Mouse (Mus musculus) embryo, embryonic 11 days (tissue): ENCODE data around the gene Mmp25.
"Not testable (repeated sequence)": the region's sequence is repeated elsewhere in the genome, so short reads cannot be mapped to it uniquely, and the experiment has no call there.

Experiments
- DNase-seq: peaks from one replicate; pipeline ENCODE4 v3.0.0-alpha.2; 2015

Gene Mmp25

GRCm38 (mm10) chr17:23599605-23600063 is 45.4 kb downstream of the Mmp25 start:
- DNase-seq = peak; percentile 41

DNA sequence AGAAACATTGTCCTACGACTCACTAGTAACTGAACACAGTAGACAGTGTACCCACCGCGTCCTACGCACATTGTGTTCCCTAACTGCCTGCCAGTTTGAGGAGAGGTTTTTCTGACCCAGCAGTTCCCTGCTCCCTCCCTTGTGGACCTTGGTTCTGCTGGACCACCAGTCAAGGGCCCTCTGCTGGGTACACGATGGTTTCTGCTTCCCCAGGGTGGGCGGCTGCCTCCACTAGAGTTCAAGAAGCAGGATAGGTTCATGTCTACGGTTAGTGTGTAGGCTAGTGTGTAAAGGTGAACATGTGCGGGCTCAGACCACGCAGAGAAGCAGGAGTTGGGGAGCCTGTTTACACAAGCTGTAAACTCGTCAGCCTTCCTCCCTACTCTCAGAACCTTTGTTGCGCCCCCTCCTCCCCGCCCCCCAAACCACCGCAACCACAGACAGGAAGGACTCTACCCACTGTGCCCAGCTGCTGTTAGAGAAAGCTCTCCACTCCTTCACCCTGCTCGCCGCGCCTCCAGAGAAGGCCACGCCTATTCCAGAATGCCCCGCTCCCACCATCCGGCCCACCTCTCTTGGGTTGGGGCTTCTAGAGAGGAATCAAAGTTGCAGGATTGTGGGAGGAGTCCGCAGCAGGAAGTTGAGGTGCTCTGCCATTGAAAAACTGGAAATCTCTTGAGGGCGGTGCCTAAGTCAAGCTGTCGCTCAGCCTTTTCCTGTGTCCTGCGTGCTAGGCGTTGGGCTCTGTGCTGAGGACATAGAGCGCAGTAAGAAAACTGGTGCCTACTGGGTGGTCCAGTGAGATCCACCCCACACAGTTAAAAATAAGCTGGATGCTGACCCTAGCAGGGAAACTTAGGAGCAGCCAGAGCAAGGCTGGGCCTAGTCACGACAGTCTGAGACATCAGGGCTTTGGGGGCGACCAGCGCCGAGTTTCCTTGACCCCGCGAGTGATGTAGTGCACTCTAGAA is 46.2 kb downstream of the Mmp25 start, which contains the start of gene Zfp13:
Gene Zfp13 (minus strand): TSS at position 906 of the 971 bp plus-strand sequence.
- peak; percentile 94 for DNase-seq

DNA sequence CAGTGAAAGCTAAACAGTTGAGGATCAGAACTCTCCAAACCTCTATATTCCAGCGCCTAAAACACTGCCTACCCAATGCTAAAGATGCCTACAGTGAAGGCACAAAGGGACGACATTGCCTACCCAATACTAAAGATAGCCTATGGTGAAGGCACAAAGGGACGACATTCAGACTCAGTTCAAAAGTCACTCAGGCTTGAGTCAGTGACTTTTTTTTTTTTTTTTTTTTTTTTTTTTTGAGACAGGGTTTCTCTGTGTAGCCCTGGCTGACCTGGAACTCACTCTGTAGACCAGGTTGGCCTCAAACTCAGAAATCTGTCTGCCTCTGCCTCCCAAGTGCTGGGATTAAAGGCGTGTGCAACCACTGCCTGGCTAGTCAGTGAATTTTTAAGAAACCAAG is 49.9 kb downstream of the Mmp25 start:
- DNase-seq = not testable (repeated sequence)

- no peak for DNase-seq
These were observed 52.2 kb downstream of the Mmp25 start for GRCm38 (mm10) chr17:23592926-23593300.

- DNase-seq = peak; percentile 99
These were observed 52.7 kb downstream of the Mmp25 start for GRCm38 (mm10) chr17:23592208-23592925.

- DNase-seq = no peak
These were observed 57.8 kb downstream of the Mmp25 start for GRCm38 (mm10) chr17:23587253-23587652.

GRCm38 (mm10) chr17:23585721-23586491 is 59.2 kb downstream of the Mmp25 start:
- peak; percentile 90 for DNase-seq

DNA sequence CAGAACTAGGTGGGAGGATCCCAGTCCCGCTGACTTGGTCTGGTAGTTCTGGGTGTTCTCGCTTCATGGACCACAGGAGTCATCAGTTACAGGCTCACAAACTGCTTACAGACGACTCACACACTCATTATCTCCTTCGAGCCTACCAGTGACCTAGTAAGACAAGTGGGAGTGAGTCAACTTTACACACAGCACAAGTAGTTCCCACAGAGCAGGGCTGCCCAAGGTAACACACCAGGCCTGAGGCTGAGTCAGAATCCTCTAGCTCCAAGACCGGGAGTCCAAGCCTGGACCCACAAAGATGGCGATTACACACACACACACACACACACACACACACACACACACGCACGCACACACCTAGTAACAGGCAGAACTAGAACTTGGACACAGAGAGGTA is 60.3 kb downstream of the Mmp25 start:
- no peak for DNase-seq
